Mouse (Mus musculus) kidney, postnatal 14 days (tissue): ENCODE results near the gene 4930407I10Rik.

Experiments used
- DNase-seq: peaks from one replicate; pipeline ENCODE4 v3.0.0; 2022; ENCODE audit warnings: mixed read lengths

The 4930407I10Rik gene

GRCm38 (mm10) chr15:82063909-82064308 lies 5.0 kb downstream of the 4930407I10Rik start:
- DNase-seq, result no peak

GRCm38 (mm10) chr15:82065511-82065910 lies 6.6 kb downstream of the 4930407I10Rik start:
- peak; percentile 85 for DNase-seq

GRCm38 (mm10) chr15:82069898-82070297 lies 10.9 kb downstream of the 4930407I10Rik start, which contains the start of gene Mei1:
TSS of gene Mei1 (plus strand) at chr15:82069996.
- no peak for DNase-seq

GRCm38 (mm10) chr15:82071816-82072469 lies 13.0 kb downstream of the 4930407I10Rik start:
- DNase-seq, result no peak

GRCm38 (mm10) chr15:82073490-82073889 lies 14.5 kb downstream of the 4930407I10Rik start:
- DNase-seq, result no peak

GRCm38 (mm10) chr15:82079883-82080282 lies 20.9 kb downstream of the 4930407I10Rik start:
- no peak for DNase-seq

- peak; percentile 11 for DNase-seq
These were observed 22.2 kb downstream of the 4930407I10Rik start for GRCm38 (mm10) chr15:82081161-82081560.

GRCm38 (mm10) chr15:82085606-82086005 lies 26.7 kb downstream of the 4930407I10Rik start:
- DNase-seq, result no peak

- no peak for DNase-seq
These were observed 27.2 kb downstream of the 4930407I10Rik start for GRCm38 (mm10) chr15:82086131-82086530.

- no peak for DNase-seq
These were observed 28.3 kb downstream of the 4930407I10Rik start for GRCm38 (mm10) chr15:82087266-82087665.

- no peak for DNase-seq
These were observed 32.1 kb downstream of the 4930407I10Rik start for GRCm38 (mm10) chr15:82091061-82091460.

- DNase-seq, result peak; percentile 44
These were observed 48.1 kb downstream of the 4930407I10Rik start for GRCm38 (mm10) chr15:82106953-82107555.
